Mouse (Mus musculus): ENCODE data around the gene Gm128.

The Gm128 gene

DNA sequence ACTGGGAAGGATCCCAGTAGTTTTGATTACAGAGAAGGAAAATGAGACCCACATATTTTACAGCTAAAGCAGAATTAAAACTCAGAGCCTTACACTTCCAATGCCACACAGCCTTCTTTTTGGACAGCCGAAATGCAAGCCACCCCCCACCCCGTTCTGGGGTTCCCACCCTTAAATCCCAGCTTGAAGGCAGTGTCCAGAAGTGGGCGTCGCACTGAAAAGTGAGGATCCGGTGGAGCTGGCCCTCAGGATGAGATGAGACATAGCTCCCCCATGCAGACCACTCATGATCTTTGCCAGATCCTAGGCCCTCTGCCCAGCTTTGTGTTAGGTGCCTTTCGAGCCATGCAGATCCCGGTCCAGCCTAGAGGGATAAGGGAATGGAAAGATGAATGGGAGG, at the start of gene Gm128:
Gene Gm128, minus strand, starts transcription at position 101 of the 400 bp plus-strand sequence.
- DNase-seq (ENCODE audit: low read depth): no peak

DNA sequence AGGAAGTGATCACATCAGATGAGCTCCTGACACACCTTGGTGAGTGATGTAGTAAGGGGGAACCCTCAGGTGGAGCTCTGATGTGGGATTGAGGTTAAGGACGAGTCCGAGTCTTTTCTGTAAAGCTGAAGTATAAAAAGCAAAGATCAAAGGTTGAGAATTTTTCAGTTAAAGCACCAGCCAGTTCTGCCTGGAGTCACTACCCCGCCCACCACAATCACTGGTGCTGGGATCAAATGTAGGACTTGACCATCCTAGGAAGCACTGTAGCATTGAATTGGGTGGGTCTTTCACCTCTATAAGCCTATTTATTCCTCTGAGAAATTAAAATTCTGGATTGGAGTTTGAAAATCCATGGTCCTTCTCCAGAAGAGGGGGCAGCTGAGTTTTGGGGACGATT, 49.6 kb upstream of the Gm128 start:
- DNase-seq (ENCODE audit: low read depth): no peak

DNA sequence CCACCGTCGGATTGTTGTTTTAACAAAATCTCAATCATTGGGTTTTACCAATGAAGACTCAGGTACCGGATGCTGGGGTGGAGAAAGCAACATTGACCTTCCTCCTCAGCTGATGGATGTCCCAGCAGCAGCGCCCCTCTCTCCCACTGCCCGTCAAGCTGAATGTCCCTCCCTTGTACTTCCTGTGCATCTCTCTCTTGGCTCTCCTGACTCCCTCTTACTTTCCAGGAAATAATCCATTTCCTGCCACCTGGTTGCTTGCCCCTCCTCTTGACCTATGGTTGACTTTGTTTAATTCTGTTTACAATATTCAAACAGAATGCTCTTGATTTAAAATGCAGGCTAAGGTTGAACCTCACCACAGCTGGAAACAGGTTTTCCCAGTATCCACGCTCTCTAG, 48.8 kb upstream of the Gm128 start:
- no peak for DNase-seq (ENCODE audit: low read depth)

DNA sequence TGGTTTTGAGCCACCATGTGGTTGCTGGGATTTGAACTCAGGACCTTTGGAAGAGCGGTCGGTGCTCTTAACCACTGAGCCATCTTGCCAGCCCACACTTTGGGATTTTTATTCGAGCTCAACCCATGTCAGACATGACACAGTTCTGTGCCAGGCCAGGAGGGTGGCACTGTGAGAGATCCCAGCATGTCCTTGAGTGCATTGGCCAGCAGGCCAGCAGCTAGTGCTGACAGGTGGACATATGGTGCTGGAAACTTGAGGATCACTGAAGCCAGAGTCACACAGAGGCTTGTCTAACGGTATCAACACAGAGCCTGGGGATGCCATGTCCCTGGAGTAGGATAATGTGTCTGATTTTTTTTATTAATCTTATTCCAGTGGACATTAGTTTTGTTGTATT, 48.0 kb upstream of the Gm128 start:
- DNase-seq (ENCODE audit: low read depth): no peak

DNA sequence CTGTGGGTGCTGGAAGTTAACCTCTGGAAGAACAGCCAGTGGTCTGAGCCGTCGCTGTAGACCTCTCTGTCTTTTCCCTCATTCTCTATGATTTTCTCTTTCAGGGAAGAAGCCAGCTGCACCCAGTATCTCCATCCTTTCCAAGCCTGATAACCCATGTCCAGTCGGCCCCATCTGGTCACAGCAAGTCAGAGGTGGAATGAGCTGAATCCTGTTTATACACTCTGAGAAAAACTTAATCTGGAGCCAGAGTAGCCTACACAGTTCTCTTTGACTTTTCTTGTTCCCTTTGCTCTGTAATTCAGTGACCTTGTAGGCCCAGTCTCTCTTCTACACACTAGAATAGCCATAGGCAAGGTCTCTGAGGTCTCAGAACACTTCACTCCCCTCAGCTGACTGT, 46.1 kb upstream of the Gm128 start:
- no peak for DNase-seq (ENCODE audit: low read depth)

DNA sequence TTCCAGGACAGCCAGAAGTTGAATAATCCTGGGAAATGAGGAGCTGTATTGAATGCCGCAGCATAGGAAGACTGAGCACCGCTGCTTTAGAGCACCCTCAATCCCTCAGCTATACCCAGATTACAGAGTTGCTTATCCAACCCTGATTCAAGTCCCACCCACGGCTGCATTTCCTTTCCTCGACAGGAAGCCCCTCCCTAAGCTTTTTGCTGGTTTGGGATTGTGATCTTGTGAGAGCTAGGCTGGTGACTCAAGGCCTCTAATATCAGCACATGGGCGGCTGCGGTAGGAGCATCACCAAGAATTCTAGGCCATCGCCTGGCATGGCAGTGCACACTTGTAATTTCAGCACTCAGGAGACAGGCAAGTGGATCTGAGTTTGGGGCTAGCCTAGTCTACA, 45.1 kb upstream of the Gm128 start:
- DNase-seq (ENCODE audit: low read depth): no peak

DNA sequence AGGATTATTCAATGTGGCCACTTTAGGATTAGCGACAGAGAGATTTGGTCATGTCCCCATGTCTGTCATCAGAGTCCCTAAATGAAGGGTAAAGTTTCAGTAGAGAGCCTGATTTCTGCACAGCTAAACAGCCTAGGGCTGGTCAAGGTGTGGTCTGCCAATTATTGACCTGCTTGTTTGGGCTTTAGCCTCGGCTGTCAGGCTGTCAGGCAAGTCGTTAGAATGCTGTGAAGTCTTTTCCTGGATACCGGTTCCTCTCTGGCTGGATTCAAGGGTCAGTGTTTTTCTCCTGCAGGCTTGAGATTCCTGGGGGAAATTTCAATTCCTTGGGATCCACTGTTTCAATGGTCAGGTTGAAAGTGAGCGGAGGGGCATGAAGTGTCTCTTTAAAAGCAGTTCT, 44.6 kb upstream of the Gm128 start:
- no peak for DNase-seq (ENCODE audit: low read depth)

DNA sequence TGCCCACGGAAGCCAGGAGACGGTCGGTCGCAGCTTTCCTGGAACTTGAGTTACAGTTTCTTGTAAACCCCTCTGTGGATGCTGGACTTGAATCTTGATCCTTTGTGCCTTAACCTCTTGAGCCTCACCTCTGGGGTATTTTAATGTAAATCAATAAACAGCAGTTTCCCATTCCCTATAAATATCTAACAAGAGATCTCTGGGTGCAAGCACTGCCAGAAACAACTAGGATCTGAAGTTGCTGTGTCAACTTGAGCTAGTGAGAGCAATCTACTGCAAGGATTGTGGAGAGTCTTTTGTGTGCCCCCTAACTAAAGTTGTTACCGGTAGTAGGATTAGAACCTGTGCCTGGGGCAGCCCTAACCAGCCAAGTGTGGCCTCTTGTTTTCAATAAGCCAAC, 44.0 kb upstream of the Gm128 start:
- DNase-seq (ENCODE audit: low read depth): no peak

DNA sequence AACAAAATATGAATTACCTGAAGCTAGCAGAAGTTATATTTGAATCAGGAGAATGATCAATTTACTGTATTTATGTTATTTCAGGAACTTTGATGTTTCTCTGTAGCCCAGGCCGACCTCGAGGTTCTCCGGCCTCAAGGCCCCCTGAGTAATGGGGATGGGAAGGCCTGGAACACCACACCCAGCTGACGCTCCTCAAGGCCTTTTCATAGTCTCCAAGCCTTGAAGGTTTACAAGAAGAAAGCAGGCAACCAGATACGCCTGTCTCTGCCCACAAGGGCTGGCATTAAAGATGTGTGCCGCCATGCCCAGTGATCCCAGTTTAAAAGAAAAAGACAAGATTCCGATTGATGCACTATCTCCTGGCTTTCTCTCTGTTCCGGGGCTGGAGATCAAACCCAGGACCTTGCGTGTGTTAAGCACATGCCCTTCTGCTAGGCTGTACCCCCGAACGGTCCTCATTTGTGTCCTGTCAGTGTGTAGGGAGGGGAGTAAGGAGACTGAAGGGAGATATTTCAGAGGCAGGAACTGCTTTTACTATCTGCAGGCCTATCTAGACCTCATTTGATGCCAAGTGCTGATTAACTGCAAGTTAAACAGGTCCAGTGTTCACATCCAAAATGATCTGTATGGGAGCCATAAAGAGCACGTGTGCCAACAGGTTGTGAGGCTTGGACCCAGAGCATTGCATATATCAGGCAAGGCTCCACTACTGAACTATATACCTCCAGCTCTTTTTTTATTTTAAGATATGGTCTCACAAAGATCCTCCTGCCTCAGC, 43.3 kb upstream of the Gm128 start:
- DNase-seq (ENCODE audit: low read depth): no peak

DNA sequence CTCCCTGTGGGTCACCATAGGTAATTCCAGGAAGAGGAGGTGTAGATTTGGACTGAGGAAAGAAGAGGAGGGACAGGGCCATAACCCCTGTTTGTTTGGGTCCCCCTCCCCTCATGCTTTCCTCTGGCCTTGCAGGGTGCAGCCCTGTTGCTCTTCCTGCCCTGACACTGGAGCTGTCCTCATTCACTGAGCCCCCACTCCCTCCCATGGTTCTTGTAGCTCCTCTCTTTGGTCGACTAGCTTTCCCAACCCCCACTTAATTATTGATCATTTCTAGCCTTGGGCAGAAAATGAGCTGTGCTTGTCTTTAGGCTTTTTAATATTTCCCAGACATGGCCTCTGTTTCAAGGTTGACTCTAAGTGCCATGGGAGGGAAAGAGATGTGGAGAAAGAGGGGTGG, 42.7 kb upstream of the Gm128 start:
- no peak for DNase-seq (ENCODE audit: low read depth)

DNA sequence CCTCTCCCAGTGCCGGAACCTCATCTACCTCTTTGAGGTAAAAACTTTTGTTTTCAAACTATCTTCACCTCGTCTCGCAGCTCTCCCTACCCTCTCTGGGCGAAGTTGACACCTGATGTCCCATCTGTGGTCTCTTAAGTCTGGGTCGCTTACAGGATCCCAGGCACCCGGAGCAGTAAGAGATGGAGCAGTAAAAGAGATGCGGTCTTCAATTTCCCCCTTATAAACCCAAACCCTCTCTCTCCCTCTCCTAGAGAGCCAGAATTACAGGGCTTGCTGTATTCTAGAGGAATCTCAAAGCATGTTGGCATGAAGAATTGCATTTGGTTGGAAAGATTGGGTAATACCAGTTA, 42.2 kb upstream of the Gm128 start:
- no peak for DNase-seq (ENCODE audit: low read depth)

DNA sequence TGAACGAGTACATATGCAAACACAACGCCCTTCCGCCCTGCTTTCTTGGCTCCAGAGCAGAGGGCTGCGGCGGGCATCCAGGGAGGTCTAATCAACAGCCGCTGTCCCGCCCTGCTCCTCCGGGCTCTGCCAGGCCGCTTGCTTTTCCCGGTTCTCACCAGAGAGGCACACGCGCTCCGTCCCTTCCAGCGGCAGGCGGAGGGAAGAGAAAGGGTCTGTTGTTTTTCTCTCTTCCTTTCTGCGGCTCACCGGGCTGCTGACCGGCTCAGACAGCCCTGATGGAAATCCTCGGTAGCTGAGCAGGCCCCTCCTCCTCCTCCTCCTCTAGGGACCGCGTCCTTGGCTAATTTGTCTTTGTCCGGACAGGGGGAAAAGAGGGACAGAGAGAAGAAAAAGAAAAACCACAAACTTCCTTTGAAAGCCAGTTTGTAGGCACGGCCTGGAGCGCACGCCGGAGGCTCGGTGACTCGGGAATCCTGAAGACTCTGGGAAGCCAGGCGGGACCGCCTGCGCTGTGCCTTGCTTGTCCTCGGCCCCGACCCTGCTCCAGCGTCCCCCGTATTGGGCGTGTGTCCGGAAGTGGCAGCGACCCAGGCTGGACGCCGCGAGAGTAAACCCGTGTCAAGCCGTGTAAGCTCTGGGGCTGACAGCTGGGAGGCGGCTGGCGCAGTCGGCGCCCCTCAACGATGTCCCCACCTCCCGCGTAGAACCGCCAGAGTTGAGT, 41.6 kb upstream of the Gm128 start:
- no peak for DNase-seq (ENCODE audit: low read depth)

DNA sequence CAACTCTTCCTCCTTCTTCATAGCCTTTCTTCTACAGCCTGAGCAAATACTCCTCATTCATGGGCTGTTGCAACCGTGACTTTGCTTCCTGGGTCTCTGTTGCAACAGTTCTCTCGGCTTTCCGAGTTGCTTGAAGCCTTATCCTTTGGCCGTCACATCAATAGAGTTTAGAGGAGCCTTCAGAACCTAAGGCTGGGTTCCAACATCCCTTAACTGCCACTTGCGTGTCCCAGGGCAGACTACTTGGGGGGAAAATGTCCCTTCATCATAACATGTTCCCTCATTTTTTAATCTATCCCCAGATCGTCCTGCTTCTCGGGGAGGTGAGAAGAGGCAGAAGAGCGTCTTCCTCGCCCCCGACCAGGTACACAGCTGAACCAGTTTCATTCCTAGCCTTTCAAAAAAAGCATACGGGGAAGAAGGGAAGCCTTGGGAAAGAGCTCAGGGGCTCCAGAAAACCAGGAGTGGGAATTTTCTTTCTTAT, 41.0 kb upstream of the Gm128 start:
- no peak for DNase-seq (ENCODE audit: low read depth)

DNA sequence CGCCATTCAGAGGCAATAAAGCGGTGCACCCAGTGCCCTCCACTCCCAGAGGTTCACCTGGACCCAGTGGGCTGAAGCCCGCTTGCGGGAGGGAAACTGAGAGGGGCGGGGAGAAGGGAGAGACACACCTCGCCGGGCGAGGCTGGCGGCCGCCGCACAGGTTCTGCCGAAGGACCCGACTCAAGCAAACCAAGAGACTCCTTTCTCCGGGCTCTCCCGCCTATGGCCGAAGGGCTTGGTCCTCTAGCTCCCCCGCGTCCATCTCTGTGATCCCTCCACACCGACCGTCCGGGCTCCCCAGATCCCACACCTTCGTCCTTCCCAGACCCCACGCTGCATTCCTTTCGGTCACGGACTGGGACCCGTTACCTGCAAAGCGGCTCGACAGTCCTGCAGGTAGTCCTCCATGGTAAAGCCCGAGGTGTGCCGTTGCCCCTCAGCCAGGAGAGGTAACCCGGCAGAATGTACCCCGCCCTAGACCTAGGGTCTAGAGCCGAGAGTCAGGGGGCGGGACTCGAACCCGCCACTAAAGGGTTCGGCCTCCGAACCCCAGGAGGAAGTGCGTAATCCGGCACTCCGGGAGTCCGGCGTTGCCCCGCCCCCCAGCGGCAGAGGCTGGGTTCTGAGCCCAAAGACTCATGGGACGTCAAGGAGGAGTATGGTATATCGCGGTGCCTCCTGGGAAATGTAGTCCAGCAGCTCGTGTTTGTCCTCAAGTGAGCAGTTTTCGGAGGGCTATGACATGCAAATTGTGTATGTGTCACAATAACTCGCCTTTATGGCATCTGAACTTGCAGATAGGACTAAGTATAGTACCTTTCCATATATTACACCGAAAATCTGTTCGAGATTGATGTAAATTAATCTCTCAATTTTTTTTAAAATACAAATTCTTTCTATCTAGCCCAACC, 40.1 kb upstream of the Gm128 start, which contains the start of the genes Mindy1 and Prune1:
Gene Mindy1, plus strand, starts transcription at position 130 of the 911 bp plus-strand sequence.
Gene Prune1, minus strand, starts transcription at position 861 of the 911 bp plus-strand sequence.
- peak; percentile 95 for DNase-seq (ENCODE audit: low read depth)

DNA sequence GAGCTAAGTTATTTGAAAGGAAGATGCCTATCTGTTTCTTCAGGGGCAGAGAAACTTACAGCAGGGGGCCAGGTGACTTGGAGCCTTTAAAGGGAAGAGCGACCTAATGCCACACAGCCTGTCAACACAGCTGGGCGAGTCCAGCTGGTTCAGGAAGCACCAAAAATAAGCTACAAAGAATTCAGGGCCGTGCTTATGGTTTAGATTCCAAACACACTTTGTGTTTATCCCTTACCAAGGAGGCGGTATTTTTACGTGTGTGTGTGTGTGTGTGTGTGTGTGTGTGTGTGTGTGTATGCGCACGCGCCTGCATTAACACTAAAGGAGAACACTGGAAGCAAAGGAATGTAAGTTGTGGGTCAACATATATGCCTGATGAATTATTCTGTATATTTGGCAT, 39.3 kb upstream of the Gm128 start:
- DNase-seq (ENCODE audit: low read depth): no peak

DNA sequence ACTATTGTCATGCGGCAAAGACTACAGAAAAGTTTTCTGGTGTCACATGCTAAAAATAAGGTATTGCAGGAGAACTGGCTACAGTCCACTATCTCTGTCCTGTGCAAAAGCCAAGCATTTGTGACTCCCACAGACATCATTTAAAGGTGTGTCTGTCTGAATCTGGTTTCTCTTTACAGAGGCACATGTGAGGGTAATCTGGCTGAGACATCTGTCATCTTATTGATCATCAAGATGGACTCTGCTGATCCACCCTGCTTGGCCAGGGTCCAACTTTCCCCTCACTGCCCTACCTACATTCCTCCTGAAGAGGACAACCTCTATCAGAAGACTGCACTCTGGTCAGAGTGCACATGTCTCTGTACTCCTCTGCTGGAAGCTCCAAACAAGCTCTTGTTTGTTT, 35.8 kb upstream of the Gm128 start:
- no peak for DNase-seq (ENCODE audit: low read depth)

DNA sequence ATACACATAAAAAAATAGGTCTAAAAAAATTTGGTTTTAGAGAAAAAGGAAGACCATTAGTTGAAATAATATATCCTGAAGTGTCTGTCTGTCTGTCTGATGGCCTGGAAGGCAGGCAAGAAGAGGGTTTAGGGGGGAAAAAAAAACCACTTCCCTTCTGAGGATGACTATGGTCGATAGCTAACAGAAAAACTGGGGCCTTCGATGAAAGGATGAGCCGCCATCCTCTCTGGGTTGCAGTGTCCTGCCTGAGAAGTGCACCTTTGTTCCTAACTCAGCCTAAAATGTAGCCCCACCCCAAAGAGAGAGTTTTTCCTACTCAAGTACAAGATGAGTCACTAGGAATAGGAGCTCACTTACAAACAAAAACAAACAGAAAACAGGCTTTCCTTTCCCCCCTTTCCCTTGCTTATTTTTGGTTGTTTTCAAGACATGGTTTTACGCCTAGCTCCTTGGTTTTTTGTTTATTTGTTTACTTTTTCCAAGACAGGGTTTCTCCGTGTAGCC, 35.1 kb upstream of the Gm128 start:
- no peak for DNase-seq (ENCODE audit: low read depth)

DNA sequence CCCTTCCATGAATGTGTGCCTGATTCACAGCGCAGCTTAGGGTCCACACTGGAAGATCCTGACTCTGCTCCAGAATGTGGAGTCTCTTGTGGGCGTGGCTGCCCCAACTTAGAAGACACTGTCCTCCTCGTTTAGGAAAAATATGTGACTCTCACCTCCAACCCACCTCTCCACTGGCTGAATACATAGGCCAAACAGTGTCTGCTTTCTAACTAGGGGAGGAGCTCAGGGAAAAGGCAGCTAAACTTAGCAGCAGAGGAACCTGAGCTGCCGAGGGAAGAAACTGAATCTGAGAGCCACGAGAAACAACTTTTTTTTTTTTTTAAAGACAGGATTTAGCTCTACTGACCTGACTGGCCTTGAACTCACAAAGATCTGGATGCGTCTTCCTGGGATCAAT, 33.8 kb upstream of the Gm128 start:
- DNase-seq (ENCODE audit: low read depth): no peak

DNA sequence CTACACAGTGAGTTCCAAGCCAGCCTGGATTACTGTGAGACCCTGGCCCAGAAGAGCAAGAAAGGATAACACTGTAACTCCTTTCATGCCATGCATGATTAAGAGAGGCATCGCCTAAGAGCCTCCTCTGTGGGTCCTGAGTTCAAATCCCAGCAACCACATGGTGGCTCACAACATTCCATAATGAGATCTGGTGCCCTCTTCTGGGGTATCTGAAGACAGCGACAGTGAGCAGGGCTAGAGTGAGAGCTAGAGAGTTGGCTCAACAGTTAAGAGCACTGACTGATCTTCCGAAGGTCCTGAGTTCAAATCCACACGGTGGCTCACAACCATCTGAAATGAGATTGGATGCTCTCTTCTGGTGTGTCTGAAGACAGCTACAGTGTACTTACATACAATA, 33.1 kb upstream of the Gm128 start:
- no peak for DNase-seq (ENCODE audit: low read depth)

DNA sequence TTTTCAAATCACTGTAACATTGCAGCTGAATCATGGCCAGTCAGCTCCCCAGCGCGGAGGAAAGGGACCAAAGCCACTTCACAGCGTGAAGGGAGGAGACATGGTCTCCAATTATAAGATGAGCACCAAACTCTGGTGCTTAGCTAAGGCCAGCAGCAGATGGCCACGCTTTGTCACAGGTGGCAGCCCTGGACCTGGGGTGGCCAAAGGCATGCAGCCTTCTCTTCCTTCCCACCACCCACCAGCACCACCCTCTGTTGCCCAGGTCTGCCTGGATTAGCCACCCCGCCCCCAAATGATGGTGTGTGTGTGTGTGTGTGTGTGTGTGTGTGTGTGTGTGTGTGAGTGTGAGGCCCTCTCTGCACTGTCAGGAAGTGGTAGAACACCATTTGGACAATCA, 32.1 kb upstream of the Gm128 start:
- no peak for DNase-seq (ENCODE audit: low read depth)

DNA sequence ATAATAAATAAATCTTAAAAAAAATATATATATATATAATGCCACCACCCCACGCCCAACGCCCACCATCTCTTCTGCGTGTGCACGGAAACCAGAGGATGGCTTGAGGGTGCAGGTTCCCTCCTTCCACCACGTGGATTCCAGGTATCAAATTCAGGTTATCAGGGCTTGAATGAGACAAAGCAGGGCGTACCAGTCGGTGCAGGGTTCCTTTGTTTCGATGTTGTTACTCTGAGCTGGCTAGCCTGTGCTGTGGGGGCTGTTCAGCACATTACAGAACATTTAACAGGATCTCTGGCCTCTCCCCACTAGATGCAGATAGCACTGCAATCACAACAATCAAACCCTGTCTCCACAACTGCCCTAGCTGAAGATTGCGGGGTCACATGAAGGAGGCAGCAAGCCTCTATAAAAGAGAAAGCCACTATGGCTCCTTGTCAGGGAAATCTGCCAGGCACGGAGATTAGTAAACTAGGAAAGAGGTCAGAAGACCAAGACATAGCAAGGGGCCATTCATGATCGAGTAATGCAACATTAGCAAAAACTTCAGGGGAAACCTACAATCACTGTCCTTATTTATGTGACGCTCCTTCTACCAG, 29.5 kb upstream of the Gm128 start:
- DNase-seq (ENCODE audit: low read depth): no peak

DNA sequence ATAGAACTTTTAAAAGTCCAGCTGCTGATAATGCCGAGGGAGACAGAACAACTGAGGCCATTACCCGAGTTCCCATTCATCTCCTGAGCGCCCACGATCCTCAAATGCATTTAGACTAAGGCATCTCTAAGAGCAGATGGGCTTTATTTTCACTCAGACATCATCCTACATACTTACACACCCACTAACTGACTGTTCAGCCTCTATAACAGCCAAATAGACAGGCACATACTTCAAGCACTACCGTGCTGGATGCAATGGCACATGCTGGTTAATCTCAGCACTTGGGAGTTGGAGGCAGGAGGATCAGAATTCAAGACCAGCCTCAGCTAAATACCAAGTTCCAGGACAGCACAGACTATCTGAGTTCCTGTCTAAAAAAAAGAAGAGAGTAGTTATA, 28.4 kb upstream of the Gm128 start:
- DNase-seq (ENCODE audit: low read depth): no peak
